Mouse (Mus musculus): ENCODE data around the gene Zfp683.

GRCm38 (mm10) chr4:134018779-134019145 lies 34.9 kb upstream of the Zfp683 start, which contains the start of gene Lin28a:
- no peak for TF ChIP-seq POLR2A (IDR thresholded peaks at IDR 0.05; ENCODE audit: control insufficient read depth, extremely low read depth, insufficient read depth, low read length, poor library complexity)
- no peak for TF ChIP-seq CTCF (IDR thresholded peaks at IDR 0.05; ENCODE audit: borderline replicate concordance, control insufficient read depth, extremely low read depth, insufficient read depth, low read length, poor library complexity)

All from thymus, adult 2 months (tissue).